Mouse (Mus musculus): Measurements from ENCODE around the gene Trpm4.

DNA sequence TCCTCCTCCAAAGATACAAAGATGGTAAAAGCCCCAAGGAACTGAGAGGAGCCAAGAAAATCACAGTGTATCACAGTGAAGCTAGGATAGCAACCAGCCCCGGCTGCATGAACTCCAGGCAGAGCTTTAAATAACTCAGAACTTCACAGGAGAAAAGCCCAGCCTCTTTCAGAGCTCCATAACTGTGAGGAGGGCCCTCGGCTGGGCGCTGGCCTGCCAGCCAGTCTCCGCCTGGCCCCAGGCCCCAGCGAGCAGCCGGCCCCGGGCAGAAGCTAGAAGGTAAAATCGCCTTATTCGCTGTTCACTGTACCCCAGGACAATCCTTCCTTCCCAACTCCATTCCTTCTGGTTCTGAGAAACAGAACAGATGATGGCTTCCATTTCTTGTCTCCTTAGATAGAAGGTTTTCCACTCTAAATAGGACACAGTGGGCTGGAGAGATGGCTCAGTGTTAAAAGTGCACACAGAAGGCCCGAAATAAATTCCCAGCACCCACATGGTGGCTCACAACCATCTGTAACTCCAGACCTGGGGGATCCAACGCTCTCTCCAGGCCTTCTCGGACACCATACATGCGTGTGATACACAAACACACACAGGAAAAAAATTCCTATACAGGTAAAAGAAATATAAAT, 4.6 kb downstream of the Trpm4 start:
- TF ChIP-seq POLR2A (IDR thresholded peaks at IDR 0.05; ENCODE audit: low read depth, low read length) (no peak), CTCF (conservative IDR thresholded peaks at IDR 0.05; ENCODE audit: insufficient read depth, insufficient read length, low read depth, low read length) (no peak)

Data from kidney, adult 2 months (tissue).